Mouse (Mus musculus) gastrocnemius, postnatal 10 days (tissue): ENCODE measurements around the gene Susd2. TPM values are rescaled to one million over a fixed set of nuclear protein-coding genes. Genes with fewer than 3 reads are reported as not detected.
A peak's percentile ranks its signal among the peaks of the same experiment; 100 is the strongest.

ENCODE experiments used
- DNase-seq: peaks from one replicate; pipeline ENCODE4 v3.0.0; 2021; ENCODE audit warnings: mixed read lengths
- total RNA-seq, 2 experiments: library from RNA; stranded (reverse); gene quantifications; 2 replicates each; pipeline ENCODE4 v1.2.3; 2021

Susd2 gene
- total RNA-seq, 2 experiments from 2014 or later = 2.6 to 3.3 TPM

DNA sequence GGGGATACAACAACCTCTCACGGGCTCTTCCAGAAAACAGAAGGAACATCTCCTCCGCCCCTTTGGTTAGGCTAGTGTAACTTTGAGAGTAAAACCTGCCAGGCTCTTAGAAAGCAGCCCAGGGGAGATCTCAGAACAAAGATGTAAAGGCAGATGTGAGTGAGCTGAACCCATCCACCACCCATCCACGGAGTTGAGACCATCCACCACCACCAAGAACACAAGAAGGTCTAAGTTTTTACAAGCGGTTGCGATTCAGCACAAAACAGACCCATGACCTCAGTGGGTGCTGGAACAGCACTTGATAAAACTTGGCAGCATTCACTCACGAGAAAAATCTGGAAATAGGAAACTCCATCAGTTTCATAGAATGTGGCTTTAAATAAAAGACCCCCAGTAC, 17.9 kb downstream of the Susd2 start:
- DNase-seq = no peak

- no peak for DNase-seq
These were observed 23.0 kb downstream of the Susd2 start for GRCm38 (mm10) chr10:75620818-75621217.

DNA sequence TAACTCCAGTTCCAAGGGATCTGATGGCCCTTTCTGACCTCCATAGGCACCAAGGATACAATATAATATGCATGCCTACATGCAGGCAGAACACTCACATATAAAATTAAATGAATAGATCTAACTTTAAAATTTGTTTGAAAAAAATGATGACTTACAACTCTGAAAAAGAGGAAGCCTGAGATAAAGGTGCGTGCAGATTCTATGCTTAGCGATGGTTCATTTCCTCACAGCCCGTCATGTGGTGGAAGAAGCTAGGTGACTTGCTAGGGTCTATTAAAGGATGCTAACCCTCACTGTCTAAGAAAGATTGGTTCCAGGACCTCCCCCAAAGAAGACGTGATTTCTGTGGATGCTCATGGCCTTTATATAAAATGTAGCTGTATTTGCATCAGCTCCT, 27.8 kb downstream of the Susd2 start:
- no peak for DNase-seq

- no peak for DNase-seq
These were observed 33.3 kb downstream of the Susd2 start for GRCm38 (mm10) chr10:75610486-75610885.

- DNase-seq = no peak
These were observed 34.8 kb downstream of the Susd2 start for GRCm38 (mm10) chr10:75608975-75609374.

GRCm38 (mm10) chr10:75607253-75607652, 36.6 kb downstream of the Susd2 start:
- DNase-seq = no peak

DNA sequence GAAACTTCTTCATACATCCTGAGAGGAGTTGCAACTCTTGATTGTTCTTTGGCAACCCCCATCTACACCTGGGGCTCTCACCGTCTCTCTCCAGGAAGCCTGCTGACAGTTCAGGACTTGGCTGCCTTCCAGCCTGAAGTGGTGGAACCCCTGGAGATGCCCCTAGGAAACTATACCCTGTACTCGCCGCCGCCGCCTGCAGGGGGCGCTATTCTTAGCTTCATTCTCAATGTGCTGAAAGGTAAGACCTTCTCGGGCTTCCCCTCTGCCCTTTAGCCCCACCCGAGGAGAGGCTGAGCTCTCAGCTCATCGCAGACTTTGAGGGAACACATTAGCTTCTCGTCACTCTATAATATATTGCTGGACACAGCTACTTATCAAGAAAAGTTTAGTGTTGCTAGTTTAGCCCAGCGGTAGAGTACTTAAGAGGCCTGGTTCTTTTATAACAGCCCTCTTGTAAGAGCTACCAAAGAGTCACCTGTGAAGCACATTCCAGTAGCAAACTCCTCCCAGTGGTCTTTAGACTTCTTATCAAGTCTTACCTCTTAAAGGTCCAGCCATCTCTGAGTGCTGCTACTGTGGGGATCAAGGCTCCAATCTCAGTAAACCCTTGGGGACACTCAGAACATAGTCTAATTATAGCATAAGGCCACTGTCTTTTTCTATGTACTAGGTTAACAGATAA, 38.5 kb downstream of the Susd2 start:
- no peak for DNase-seq

- DNase-seq = no peak
These were observed 43.5 kb downstream of the Susd2 start for GRCm38 (mm10) chr10:75600189-75600730.

- peak; percentile 66 for DNase-seq
These were observed 47.8 kb downstream of the Susd2 start for GRCm38 (mm10) chr10:75595981-75596380.

- DNase-seq = no peak
These were observed 51.2 kb downstream of the Susd2 start for GRCm38 (mm10) chr10:75592585-75592984.

- DNase-seq = no peak
These were observed 52.5 kb downstream of the Susd2 start for GRCm38 (mm10) chr10:75591211-75591894.

GRCm38 (mm10) chr10:75589651-75590050, 54.2 kb downstream of the Susd2 start:
- DNase-seq = peak; percentile 24

DNA sequence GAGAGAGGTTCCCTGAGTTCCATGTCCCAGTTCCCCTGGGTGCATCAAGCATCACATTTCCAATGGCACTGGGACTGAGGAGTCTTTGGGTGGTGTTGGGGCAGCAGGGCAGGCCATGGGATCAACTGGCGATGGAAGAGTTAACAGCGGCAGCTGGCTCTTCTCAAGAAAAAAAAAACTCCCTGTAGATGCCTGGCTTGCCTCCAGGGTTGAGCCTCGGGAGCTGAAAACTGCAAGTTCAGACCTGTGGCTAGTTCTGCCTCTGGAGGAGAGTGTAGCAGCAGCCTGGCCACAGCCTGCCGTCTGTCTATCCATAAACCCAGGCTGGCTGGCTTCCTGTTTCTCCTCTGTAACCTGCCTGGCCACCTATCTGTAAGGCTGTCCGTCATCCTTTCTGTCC, 54.7 kb downstream of the Susd2 start, which contains the start of gene Ggt5:
Gene Ggt5, plus strand, starts transcription at position 212 of the 400 bp plus-strand sequence.
- DNase-seq = peak; percentile 62

DNA sequence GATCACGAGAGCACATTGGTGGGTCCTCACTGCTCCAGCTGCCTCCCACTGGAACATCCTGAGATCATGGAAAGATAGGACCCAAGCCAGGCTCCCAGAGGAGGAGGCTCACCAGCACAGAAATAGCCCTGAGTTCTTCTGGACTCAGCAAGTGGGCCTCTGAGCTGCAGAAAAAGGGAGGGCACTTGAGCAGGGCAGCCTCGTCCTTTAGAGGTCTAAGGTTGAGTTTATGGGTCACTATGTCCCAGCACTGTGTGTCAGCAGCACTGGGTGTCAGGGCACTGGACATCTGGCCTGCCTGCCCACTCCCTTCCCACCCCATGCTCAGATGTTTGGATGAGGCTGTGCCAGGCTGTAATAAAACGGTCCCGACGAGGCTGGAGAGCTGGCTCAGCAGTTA, 55.5 kb downstream of the Susd2 start:
- DNase-seq = no peak

DNA sequence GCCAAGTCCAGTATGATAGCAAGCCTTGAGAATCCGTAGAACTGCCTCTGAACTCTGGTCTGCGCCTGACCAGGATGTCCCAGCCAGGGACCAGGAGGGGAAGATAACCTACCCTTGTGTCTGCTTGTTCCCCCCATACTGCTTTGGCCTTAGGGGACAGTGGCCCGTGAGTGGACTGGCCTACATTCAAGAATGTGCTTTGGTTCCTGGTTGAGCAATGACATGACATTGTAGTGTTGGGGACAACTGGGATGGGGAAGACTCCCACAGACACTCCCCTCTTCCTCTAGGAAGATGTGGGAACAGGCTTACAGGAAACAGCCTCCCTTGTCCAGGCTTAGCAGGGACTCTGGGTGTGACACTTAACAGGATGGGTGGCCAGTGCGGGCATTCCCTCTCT, 56.0 kb downstream of the Susd2 start:
- no peak for DNase-seq

Other genes with a start within 250 kb of the Susd2 start
- gene Upb1, start 242.9 kb downstream of the Susd2 start, total RNA-seq = under 1 TPM; 0.20 to 0.21 TPM
- 100 to 1,000 TPM; 126 to 134 TPM for gene Snrpd3, start 126.5 kb downstream of the Susd2 start, total RNA-seq
- 10 to 100 TPM; 46.9 to 47.5 TPM for gene Gucd1, start 126.0 kb downstream of the Susd2 start, total RNA-seq
- 1 to 10 TPM; 1.3 to 1.9 TPM for gene Lrrc75b, start 83.7 kb downstream of the Susd2 start, total RNA-seq
- 1 to 10 TPM in 1 of 2 experiments, under 1 TPM in 1; 0.52 to 1.0 TPM for gene Ggt1, start 82.4 kb downstream of the Susd2 start, total RNA-seq
- gene Ggt5, start 54.7 kb downstream of the Susd2 start, total RNA-seq = 1 to 10 TPM; 5.8 to 7.0 TPM
- 10 to 100 TPM; 11.7 to 18.7 TPM for gene Cabin1, start 120.3 kb upstream of the Susd2 start, total RNA-seq
- gene Ddt, start 129.4 kb upstream of the Susd2 start, total RNA-seq = 10 to 100 TPM; 26.9 to 35.6 TPM
- not detected for gene Gm20441, start 136.9 kb upstream of the Susd2 start, total RNA-seq
- 1 to 10 TPM; 6.0 to 6.3 TPM for gene Gstt3, start 137.4 kb upstream of the Susd2 start, total RNA-seq
- gene Gstt1, start 154.6 kb upstream of the Susd2 start, total RNA-seq = 10 to 100 TPM; 12.0 to 12.5 TPM
- not detected for gene Gstt4, start 178.5 kb upstream of the Susd2 start, total RNA-seq
- 1 to 10 TPM; 7.1 to 8.4 TPM for gene Gstt2, start 193.4 kb upstream of the Susd2 start, total RNA-seq
- 100 to 1,000 TPM; 146 to 148 TPM for gene Mif, start 216.2 kb upstream of the Susd2 start, total RNA-seq
- under 1 TPM in 1 of 2 experiments, not detected in 1; 0.27 TPM for gene Derl3, start 249.4 kb upstream of the Susd2 start, total RNA-seq